Mouse (Mus musculus): Measurements from ENCODE around the gene Kctd6. TPM values are rescaled to one million over a fixed set of nuclear protein-coding genes. Genes with fewer than 3 reads are reported as not detected.

The Kctd6 gene
- polyA plus RNA-seq, 1 experiment = 17.2 TPM

DNA sequence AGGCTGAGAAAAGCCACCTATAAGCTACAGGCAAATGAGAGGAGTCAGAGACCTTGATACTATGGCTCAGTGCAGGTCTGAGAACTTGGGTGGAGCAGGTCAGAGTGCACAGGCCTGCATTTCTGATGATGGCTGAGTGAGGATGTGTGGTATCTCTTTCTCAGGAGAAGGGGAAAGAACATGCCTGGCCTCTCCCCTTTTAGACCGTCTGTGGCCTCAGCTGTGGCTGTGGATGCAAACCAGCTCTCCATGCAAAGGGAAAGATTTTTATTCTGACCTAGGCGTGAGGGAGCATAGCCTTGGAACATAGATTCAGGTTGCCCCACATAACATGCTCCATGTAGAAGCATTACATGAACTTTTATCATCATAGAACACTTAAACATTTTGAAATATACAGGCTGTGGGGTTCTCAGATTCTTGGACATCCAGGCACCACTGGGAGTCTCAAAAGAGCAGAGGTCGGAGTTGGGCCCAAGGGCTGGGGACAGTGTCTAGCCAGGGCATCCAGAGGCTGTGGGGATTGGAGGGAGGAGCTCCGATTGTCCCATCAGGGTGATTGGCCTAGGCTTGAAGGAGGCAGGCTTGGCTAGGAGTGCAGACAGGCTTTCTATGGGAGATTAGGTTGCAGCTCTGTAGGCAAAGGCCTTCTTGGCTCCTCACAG is 33.4 kb upstream of the Kctd6 start:
- H3K27me3 ChIP-seq (replicated peaks; ENCODE audit: control insufficient read depth, insufficient read depth, low read length) = no peaks in the 10 kb centered on the region
- H3K4me3 ChIP-seq (ENCODE audit: insufficient read depth, low read depth, low read length) = no peak overlapping the region
- no peak for DNase-seq
- WGBS = 75% methylated on average over 4 of the region's 4 CpGs
- H3K36me3 ChIP-seq (ENCODE audit: control insufficient read depth, insufficient read depth, low read length) = no peaks in the 10 kb centered on the region
- H3K4me1 ChIP-seq (ENCODE audit: control insufficient read depth, insufficient read depth, low read length) = no peaks in the 10 kb centered on the region
- TF ChIP-seq CTCF (conservative IDR thresholded peaks at IDR 0.05; ENCODE audit: insufficient read depth, insufficient read length, low read depth, low read length) (no peak), POLR2A (IDR thresholded peaks at IDR 0.05; ENCODE audit: low read depth, low read length) (no peak)
- no peak overlapping the region for H3K27ac ChIP-seq (ENCODE audit: insufficient read depth, low read depth, low read length)

DNA sequence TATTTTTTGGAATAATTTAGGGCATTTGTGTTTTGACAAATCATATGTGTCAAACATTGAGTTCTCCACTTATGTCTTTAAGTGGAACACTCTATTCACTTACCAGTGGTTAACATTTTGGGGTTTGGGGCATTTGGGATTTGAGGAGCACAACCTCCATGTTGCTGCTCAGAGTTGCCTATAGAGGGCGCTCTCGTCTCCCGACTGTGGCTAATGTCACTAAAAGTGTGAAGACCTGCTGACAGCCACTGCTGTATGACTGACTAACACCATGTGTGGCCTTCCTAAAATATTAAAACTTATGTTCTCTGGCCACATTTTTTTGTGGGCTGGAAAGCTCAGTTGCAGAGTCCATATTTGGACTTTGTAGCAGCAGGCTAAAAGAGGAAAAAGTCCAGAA is 30.6 kb upstream of the Kctd6 start:
- Histone ChIP-seq H3K4me1 (ENCODE audit: control insufficient read depth, insufficient read depth, low read length) (no peaks in the 10 kb centered on the region), H3K4me3 (ENCODE audit: insufficient read depth, low read depth, low read length) (no peak overlapping the region), H3K27ac (ENCODE audit: insufficient read depth, low read depth, low read length) (no peak overlapping the region), H3K27me3 (replicated peaks; ENCODE audit: control insufficient read depth, insufficient read depth, low read length) (no peaks in the 10 kb centered on the region), H3K36me3 (ENCODE audit: control insufficient read depth, insufficient read depth, low read length) (no peaks in the 10 kb centered on the region)
- 52% methylated on average over 3 of the region's 3 CpGs for WGBS
- no peak for DNase-seq
- TF ChIP-seq CTCF (conservative IDR thresholded peaks at IDR 0.05; ENCODE audit: insufficient read depth, insufficient read length, low read depth, low read length) (peak; percentile 59), POLR2A (IDR thresholded peaks at IDR 0.05; ENCODE audit: low read depth, low read length) (no peak)

DNA sequence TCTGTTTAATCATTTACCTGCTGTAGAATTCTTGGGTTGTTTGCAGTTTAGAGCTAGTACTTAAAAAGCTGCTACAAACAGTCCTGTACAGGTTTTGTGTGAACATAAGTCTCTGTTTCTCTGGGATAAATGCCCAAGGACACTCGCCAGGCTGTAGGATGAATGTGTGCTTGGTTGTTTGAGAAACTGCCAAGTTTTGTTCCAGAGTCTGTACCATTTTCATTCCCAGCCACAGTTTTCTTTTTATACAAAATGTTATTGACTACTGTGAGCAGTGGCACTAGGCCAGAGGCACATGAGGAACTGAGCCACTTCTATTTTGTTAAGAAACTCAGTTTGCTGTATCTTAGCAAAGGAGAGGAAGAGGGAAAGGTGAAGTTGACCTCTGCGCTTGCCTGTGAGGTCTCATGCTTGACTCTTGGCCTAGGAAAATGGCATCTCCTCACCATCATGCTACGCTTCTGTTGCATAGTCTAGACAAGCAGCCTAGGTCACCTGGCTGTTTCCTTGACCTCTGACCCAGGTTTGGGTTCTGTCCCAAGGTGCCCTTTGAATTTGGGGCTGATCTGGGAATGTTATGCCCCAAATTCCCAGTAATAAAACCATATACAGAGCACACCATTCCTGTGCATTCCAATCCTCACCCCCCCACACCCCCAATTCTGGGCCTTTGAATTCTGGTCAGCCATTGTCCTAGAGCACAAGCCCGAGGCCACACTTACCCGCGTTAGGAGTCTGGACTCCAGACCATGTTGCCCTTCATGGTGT is 27.5 kb upstream of the Kctd6 start:
- no peaks in the 10 kb centered on the region for H3K4me1 ChIP-seq (ENCODE audit: control insufficient read depth, insufficient read depth, low read length)
- H3K4me3 ChIP-seq (ENCODE audit: insufficient read depth, low read depth, low read length) = no peak overlapping the region
- peak overlapping the region; percentile 49 for H3K27ac ChIP-seq (ENCODE audit: insufficient read depth, low read depth, low read length)
- DNase-seq = peak; percentile 54
- no peaks in the 10 kb centered on the region for H3K27me3 ChIP-seq (replicated peaks; ENCODE audit: control insufficient read depth, insufficient read depth, low read length)
- H3K36me3 ChIP-seq (ENCODE audit: control insufficient read depth, insufficient read depth, low read length) = no peaks in the 10 kb centered on the region
- 77% methylated on average over 6 of the region's 6 CpGs for WGBS
- TF ChIP-seq CTCF (conservative IDR thresholded peaks at IDR 0.05; ENCODE audit: insufficient read depth, insufficient read length, low read depth, low read length) (no peak), POLR2A (IDR thresholded peaks at IDR 0.05; ENCODE audit: low read depth, low read length) (no peak)

DNA sequence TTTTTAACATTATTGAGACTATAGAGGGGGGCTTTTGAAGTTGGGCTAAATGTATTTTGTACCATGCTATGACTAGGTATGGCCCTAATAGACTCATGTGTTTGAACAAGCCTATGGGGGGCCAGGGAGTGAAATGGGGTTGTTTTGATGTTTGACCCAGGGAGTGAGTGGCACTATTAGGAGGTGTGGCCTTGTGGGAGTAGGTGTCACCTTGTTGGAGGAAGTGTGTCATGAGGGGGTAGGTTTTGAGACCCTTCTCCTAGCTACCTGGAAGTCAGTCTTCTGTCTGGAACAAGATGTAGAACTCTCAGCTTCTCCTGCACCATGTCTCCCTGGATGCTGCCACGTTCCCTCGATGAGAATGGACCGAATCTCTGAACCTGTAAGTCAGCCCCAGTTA is 23.4 kb upstream of the Kctd6 start:
- Histone ChIP-seq H3K27ac (ENCODE audit: insufficient read depth, low read depth, low read length) (no peak overlapping the region), H3K4me1 (ENCODE audit: control insufficient read depth, insufficient read depth, low read length) (no peaks in the 10 kb centered on the region), H3K36me3 (ENCODE audit: control insufficient read depth, insufficient read depth, low read length) (no peaks in the 10 kb centered on the region), H3K27me3 (replicated peaks; ENCODE audit: control insufficient read depth, insufficient read depth, low read length) (no peaks in the 10 kb centered on the region), H3K4me3 (ENCODE audit: insufficient read depth, low read depth, low read length) (no peak overlapping the region)
- 88% methylated on average over 3 of the region's 3 CpGs for WGBS
- TF ChIP-seq CTCF (conservative IDR thresholded peaks at IDR 0.05; ENCODE audit: insufficient read depth, insufficient read length, low read depth, low read length) (no peak), POLR2A (IDR thresholded peaks at IDR 0.05; ENCODE audit: low read depth, low read length) (no peak)
- no peak for DNase-seq

DNA sequence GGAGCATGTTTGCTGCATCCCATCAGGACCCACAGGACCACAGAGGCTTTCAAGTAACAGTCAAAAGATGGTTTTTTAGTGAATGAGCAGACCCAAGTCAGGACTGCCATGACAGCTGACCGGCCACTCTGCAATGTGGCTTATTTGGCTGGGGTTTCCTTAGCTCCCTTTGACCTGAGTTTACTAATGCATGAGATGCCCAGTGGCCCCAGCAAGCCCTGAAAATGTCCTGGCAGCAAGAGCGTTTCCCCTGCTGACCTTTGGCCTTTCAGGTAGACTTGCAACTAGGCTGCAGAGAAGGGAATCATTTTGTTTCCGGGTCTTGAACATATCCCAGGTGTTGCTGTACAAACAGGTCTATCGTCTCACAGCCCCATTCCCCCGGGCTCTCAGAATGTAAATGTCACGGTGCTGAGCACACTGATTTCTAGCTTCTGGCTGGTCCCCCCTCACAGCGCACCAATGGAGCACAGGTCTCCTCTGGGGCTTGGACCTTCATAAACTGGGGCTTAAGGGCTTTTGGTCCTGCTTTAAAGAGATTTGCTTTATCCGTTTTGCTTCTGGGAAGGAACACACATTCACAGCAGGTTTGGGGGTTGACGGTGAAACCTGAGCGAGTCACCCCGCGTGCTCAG is 22.5 kb upstream of the Kctd6 start:
- TF ChIP-seq POLR2A (IDR thresholded peaks at IDR 0.05; ENCODE audit: low read depth, low read length) (no peak), CTCF (conservative IDR thresholded peaks at IDR 0.05; ENCODE audit: insufficient read depth, insufficient read length, low read depth, low read length) (no peak)

DNA sequence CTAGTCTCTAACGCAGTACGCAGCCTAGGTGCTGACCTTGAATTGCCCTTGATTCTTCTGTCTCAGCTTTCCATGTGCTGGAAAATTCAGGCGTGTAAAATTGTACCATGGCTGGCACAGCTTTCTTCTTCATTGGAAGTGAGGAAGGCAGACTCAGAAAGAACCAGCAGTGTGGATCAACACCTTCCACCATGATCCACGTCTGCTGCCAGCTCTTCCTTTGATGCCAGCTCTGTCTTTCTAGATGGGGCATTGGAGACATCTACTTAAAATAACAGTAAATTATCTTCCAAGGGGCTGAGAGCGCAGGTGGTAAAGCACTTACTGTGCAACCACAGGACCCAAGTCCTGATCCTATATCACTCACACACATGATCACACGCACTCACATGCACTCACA is 21.2 kb upstream of the Kctd6 start:
- no peak overlapping the region for H3K4me3 ChIP-seq (ENCODE audit: insufficient read depth, low read depth, low read length)
- 91% methylated on average over 6 of the region's 6 CpGs for WGBS
- H3K27ac ChIP-seq (ENCODE audit: insufficient read depth, low read depth, low read length) = no peak overlapping the region
- no peaks in the 10 kb centered on the region for H3K27me3 ChIP-seq (replicated peaks; ENCODE audit: control insufficient read depth, insufficient read depth, low read length)
- H3K4me1 ChIP-seq (ENCODE audit: control insufficient read depth, insufficient read depth, low read length) = no peaks in the 10 kb centered on the region
- H3K36me3 ChIP-seq (ENCODE audit: control insufficient read depth, insufficient read depth, low read length) = no peaks in the 10 kb centered on the region
- DNase-seq = no peak
- TF ChIP-seq POLR2A (IDR thresholded peaks at IDR 0.05; ENCODE audit: low read depth, low read length) (no peak), CTCF (conservative IDR thresholded peaks at IDR 0.05; ENCODE audit: insufficient read depth, insufficient read length, low read depth, low read length) (no peak)

More for the DNA sequence above, 22.5 kb upstream of the Kctd6 start:
- H3K27ac ChIP-seq (ENCODE audit: insufficient read depth, low read depth, low read length) = no peak overlapping the region
- WGBS = 49% methylated on average over 12 of the region's 12 CpGs
- DNase-seq = peak; percentile 23
- H3K4me1 ChIP-seq (ENCODE audit: control insufficient read depth, insufficient read depth, low read length) = no peaks in the 10 kb centered on the region
- H3K36me3 ChIP-seq (ENCODE audit: control insufficient read depth, insufficient read depth, low read length) = no peaks in the 10 kb centered on the region
- no peaks in the 10 kb centered on the region for H3K27me3 ChIP-seq (replicated peaks; ENCODE audit: control insufficient read depth, insufficient read depth, low read length)
- H3K4me3 ChIP-seq (ENCODE audit: insufficient read depth, low read depth, low read length) = no peak overlapping the region

DNA sequence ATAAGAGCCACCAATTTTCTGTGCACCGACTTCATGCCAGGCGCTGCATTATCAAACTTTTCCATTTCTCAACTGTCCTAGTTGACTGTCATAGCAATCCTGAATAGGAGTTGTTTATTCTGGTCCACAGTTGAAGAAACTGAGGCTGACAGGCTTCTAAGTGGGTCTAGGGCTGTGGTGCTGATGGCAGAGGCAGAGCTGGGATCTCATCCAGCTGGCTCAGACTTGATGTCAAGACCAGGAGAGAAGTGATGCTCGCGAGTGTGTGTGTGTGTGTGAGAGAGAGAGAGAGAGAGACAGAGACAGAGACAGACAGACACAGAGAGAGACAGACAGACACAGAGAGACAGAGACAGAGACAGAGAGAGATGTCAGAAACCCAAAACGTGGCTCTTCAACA is 13.2 kb upstream of the Kctd6 start:
- no peaks in the 10 kb centered on the region for H3K27me3 ChIP-seq (replicated peaks; ENCODE audit: control insufficient read depth, insufficient read depth, low read length)
- TF ChIP-seq POLR2A (IDR thresholded peaks at IDR 0.05; ENCODE audit: low read depth, low read length) (no peak), CTCF (conservative IDR thresholded peaks at IDR 0.05; ENCODE audit: insufficient read depth, insufficient read length, low read depth, low read length) (no peak)
- no peaks in the 10 kb centered on the region for H3K4me1 ChIP-seq (ENCODE audit: control insufficient read depth, insufficient read depth, low read length)
- no peaks in the 10 kb centered on the region for H3K36me3 ChIP-seq (ENCODE audit: control insufficient read depth, insufficient read depth, low read length)
- H3K4me3 ChIP-seq (ENCODE audit: insufficient read depth, low read depth, low read length) = no peak overlapping the region
- DNase-seq = no peak
- no peak overlapping the region for H3K27ac ChIP-seq (ENCODE audit: insufficient read depth, low read depth, low read length)
- WGBS = 83% methylated on average over 5 of the region's 5 CpGs

Data from kidney, adult 2 months (tissue).